Mouse (Mus musculus): ENCODE measurements at regions not wholly inside any gene's neighbourhood (a gene's known extent, or its start where the extent isn't known, plus 50 kb on each side); places are given as distances from the start of the nearest gene placed in this dataset.

DNA sequence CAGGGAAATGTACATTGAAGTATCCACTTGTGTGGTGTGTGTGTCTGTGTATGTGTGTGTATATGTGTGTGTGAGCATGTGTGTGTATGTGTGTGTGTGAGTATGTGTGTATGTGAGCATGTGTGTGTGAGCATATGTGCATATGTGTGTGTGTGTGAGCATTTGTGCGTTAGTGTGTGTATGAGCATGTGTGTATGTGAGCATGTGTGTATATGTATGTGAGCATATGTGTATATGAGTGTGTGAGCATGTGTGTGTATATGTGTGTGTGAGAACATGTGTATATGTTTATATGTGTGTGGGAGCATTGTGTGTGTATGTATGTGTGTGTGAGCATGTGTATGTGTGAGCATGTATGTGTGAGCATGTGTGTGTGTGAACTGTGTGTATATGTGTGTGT, 123.5 kb downstream of the Nuak1 start:
- H3K4me3 ChIP-seq (replicated peaks), result no peak overlapping the region
- no peak overlapping the region for H3K4me2 ChIP-seq
- H3K27me3 ChIP-seq (replicated peaks), result no peaks in the 10 kb centered on the region
- 97% methylated on average over 1 of the region's 1 CpGs for WGBS
- no peaks in the 10 kb centered on the region for H3K4me1 ChIP-seq
- no peaks in the 10 kb centered on the region for H3K36me3 ChIP-seq
- no peak overlapping the region for H3K9ac ChIP-seq (replicated peaks)
- no peak overlapping the region for H3K27ac ChIP-seq (replicated peaks)
- no peaks in the 10 kb centered on the region for H3K9me3 ChIP-seq (replicated peaks)
- ATAC-seq (ENCODE audit: low FRiP score), result no peak

DNA sequence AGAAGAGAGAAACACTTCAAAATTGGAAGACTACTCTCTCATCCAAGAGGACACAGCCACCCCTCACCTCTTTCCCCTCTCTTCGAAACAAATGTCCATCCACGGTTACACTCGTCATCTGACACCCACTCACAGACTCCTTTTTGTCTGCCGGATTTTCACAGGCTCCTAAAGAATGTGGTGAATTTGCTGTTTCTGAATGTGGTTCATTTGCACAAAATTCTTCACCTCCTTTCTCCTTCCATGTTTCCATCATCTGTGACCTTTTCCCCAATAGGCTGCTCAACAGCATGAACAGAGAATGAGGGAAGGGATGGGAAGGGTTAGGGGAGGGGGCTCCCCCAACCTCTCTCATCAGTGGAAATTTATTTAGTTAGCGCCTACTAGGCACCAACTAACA, 122.4 kb downstream of the Nuak1 start:
- H3K36me3 ChIP-seq, result no peaks in the 10 kb centered on the region
- no peak overlapping the region for H3K9ac ChIP-seq (replicated peaks)
- no peaks in the 10 kb centered on the region for H3K9me3 ChIP-seq (replicated peaks)
- no peak overlapping the region for H3K4me3 ChIP-seq (replicated peaks)
- H3K4me1 ChIP-seq, result no peaks in the 10 kb centered on the region
- 64% methylated on average over 5 of the region's 5 CpGs for WGBS
- H3K27me3 ChIP-seq (replicated peaks), result no peaks in the 10 kb centered on the region
- no peak overlapping the region for H3K27ac ChIP-seq (replicated peaks)
- ATAC-seq (ENCODE audit: low FRiP score), result no peak
- no peak overlapping the region for H3K4me2 ChIP-seq

Measured in neural tube, embryonic 15.5 days (tissue).